Mouse (Mus musculus): ENCODE data around the gene Mrpl28. TPM values are rescaled to one million over a fixed set of nuclear protein-coding genes. Genes with fewer than 3 reads are reported as not detected.
"Not testable (repeated sequence)": the region's sequence is repeated elsewhere in the genome, so short reads cannot be mapped to it uniquely, and the experiment has no call there.

Mrpl28 gene
- total RNA-seq, 4 experiments from 2014 or later: 62.7 to 72.1 (median 67.6) TPM

DNA sequence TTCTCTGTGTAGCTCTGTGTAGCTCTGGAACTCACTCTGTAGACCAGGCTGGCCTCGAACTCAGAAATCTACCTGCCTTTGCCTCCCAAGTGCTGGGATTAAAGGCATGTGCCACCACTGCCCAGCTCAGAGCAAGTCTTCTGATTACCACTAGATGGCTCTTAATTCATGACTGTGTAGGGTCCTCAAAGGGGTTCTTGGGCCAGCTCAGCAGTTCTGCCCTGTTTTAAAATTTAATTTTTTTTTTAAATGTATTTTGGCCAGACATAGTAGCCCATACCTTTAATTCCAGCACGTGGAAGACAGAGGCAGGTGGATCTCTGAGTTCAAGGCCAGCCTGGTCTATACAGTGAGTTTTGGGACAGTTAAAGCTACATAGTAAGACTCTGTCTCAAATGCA is 51.9 kb downstream of the Mrpl28 start:
- DNase-seq (ENCODE audit: low spot score in 2 of 2): not testable (repeated sequence)

Other genes with a start within 250 kb of the Mrpl28 start
- gene Mettl26, start 248.4 kb upstream of the Mrpl28 start, total RNA-seq (2022): 10 to 100 TPM; 27.4 to 42.1 (median 31.3) TPM
- under 1 TPM; 0.15 to 0.62 (median 0.38) TPM for gene Wfikkn1, start 242.6 kb upstream of the Mrpl28 start, total RNA-seq (2022)
- gene Rab40c, start 203.8 kb upstream of the Mrpl28 start, total RNA-seq (2022): 10 to 100 TPM in 3 of 4 experiments, 1 to 10 TPM in 1; 7.9 to 13.3 (median 12.7) TPM
- gene Pigq, start 178.6 kb upstream of the Mrpl28 start, total RNA-seq (2022): 10 to 100 TPM; 18.1 to 21.0 (median 18.8) TPM
- gene Nhlrc4, start 178.5 kb upstream of the Mrpl28 start, total RNA-seq (2022): not detected
- not detected for gene A930017K11Rik, start 170.9 kb upstream of the Mrpl28 start, total RNA-seq (2022)
- 1 to 10 TPM; 2.9 to 5.0 (median 4.1) TPM for gene Capn15, start 137.7 kb upstream of the Mrpl28 start, total RNA-seq (2022)
- gene Rab11fip3, start 53.9 kb upstream of the Mrpl28 start, total RNA-seq (2022): 10 to 100 TPM; 71.4 to 85.9 (median 78.5) TPM
- gene Decr2, start 33.2 kb upstream of the Mrpl28 start, total RNA-seq (2022): 1 to 10 TPM; 2.8 to 4.2 (median 2.8) TPM
- gene Nme4, start 27.9 kb upstream of the Mrpl28 start, total RNA-seq (2022): 1 to 10 TPM; 1.9 to 4.0 (median 2.8) TPM
- gene Tmem8, start 10.2 kb upstream of the Mrpl28 start, total RNA-seq (2022): 1 to 10 TPM; 2.6 to 4.1 (median 3.4) TPM
- gene Axin1, start 15.2 kb downstream of the Mrpl28 start, total RNA-seq (2022): 10 to 100 TPM; 15.4 to 19.8 (median 17.7) TPM
- not detected for gene Pdia2, start 75.6 kb downstream of the Mrpl28 start, total RNA-seq (2022)
- under 1 TPM; 0.19 to 0.97 (median 0.45) TPM for gene Rgs11, start 79.5 kb downstream of the Mrpl28 start, total RNA-seq (2022)
- under 1 TPM; 0.48 to 0.97 (median 0.70) TPM for gene Arhgdig, start 84.3 kb downstream of the Mrpl28 start, total RNA-seq (2022)
- gene Fam234a, start 120.7 kb downstream of the Mrpl28 start, total RNA-seq (2022): 10 to 100 TPM; 71.5 to 95.3 (median 87.8) TPM
- 10 to 100 TPM in 3 of 4 experiments, 1 to 10 TPM in 1; 7.1 to 12.7 (median 11.2) TPM for gene Luc7l, start 129.4 kb downstream of the Mrpl28 start, total RNA-seq (2022)

All from gastrocnemius, adult 8-10 months (tissue).